Mouse (Mus musculus) lung, embryonic 14.5 days (tissue): ENCODE measurements at regions not wholly inside any gene's neighbourhood (a gene's known extent, or its start where the extent isn't known, plus 50 kb on each side); places are given as distances from the start of the nearest gene placed in this dataset.

Experiments
- ATAC-seq: fragments of 200-750 bp; cut with Nextera tagmentation; 2 replicates; pipeline ENCODE4 v1.8.0; 2017; ENCODE audit warnings: mild to moderate bottlenecking, moderate TSS enrichment, moderate library complexity; ENCODE audit not compliant: insufficient read depth
- DNase-seq: peaks from one replicate; pipeline ENCODE4 v3.0.0-alpha.2; 2015
- H3K27ac ChIP-seq: fragments of 300-500 bp; sonication (generic); 2 replicates; pipeline ENCODE4 v1.5.1; 2014; ENCODE audit warnings: low read depth, mild to moderate bottlenecking, moderate library complexity
- H3K27me3 ChIP-seq: fragments of 300-500 bp; sonication (generic); 2 replicates; pipeline ENCODE4 v1.6.1; 2014; ENCODE audit warnings: low read length, control low read depth; ENCODE audit not compliant: insufficient read depth
- H3K36me3 ChIP-seq: fragments of 300-500 bp; sonication (generic); 2 replicates; pipeline ENCODE4 v1.6.1; 2014; ENCODE audit warnings: control low read depth; ENCODE audit not compliant: insufficient read depth
- H3K4me1 ChIP-seq: fragments of 300-500 bp; sonication (generic); 2 replicates; pipeline ENCODE4 v1.6.1; 2014; ENCODE audit warnings: antibody characterized with exemption, control low read depth; ENCODE audit not compliant: insufficient read depth
- H3K4me2 ChIP-seq: fragments of 300-500 bp; sonication (generic); 2 replicates; pipeline ENCODE4 v1.6.1; 2014; ENCODE audit warnings: mild to moderate bottlenecking
- H3K4me3 ChIP-seq: fragments of 300-500 bp; sonication (generic); 2 replicates; pipeline ENCODE4 v1.5.1; 2014; ENCODE audit warnings: low read depth, low read length
- H3K9ac ChIP-seq: fragments of 300-500 bp; sonication (generic); 2 replicates; pipeline ENCODE4 v1.6.1; 2014
- H3K9me3 ChIP-seq: fragments of 300-500 bp; sonication (generic); 2 replicates; pipeline ENCODE4 v1.6.1; 2016; ENCODE audit warnings: low read depth, low read length, control low read depth
- CTCF ChIP-seq: IDR thresholded peaks from 2 replicates; pipeline ENCODE4 v1.5.1; 2016; ENCODE audit warnings: antibody characterized with exemption, low read depth
- WGBS: fragments of 180-500 bp; shearing (Covaris S2); extraction: QIAGEN DNeasy Blood & Tissue Kit; methylation state at CpG from one replicate; pipeline ENCODE4 v1.1.7; 2014; 5-methylcytosine and 5-hydroxymethylcytosine counted together

DNA sequence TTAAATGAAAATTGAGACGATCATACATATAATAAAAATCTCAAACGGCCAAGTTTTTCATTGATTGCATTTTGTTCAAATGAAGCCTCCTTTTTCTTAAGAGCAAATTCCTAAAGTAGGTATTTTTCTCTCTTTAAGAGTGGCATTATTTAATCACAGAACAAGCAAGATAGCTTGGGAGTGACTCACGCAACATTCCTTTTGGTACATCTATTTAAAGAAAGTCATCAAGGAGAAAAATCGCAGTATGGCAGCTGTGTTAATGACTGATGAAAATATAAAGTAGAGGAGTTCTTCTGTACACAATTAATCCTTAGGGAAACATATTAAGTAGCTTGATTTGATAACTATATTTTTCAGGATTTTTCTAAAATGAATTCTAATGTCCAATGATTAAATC is 448.0 kb upstream of the Ccnh start:
- ATAC-seq: no peak
- Histone ChIP-seq H3K4me3 (no peak overlapping the region), H3K27me3 (no peaks in the 10 kb centered on the region), H3K4me1 (no peaks in the 10 kb centered on the region), H3K9ac (no peak overlapping the region), H3K36me3 (no peaks in the 10 kb centered on the region), H3K27ac (no peak overlapping the region), H3K9me3 (no peaks in the 10 kb centered on the region), H3K4me2 (no peak overlapping the region)
- WGBS: 80% methylated on average over 4 of the region's 4 CpGs
- no peak for TF ChIP-seq CTCF
- no peak for DNase-seq

DNA sequence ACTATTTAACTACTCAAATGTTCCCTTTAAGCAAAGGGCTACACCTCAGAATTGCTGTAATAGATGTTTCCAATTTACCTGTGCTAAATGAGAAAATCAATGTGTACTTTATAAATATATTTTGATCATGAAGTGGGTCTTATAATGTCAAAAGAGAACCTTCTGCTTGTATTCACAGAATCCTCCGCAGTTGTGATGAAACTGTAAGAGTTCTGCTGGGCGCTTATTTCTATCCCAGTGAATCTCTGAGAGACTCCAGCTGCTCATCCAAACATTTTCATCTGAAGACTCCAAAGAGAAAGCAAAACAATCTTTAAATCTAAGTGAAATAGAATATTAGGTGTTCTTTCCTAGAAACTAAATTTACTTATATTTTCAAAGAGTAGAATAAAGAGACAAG is 440.9 kb upstream of the Ccnh start:
- WGBS: 78% methylated on average over 2 of the region's 2 CpGs
- no peak for TF ChIP-seq CTCF
- H3K9ac ChIP-seq: no peak overlapping the region

DNA sequence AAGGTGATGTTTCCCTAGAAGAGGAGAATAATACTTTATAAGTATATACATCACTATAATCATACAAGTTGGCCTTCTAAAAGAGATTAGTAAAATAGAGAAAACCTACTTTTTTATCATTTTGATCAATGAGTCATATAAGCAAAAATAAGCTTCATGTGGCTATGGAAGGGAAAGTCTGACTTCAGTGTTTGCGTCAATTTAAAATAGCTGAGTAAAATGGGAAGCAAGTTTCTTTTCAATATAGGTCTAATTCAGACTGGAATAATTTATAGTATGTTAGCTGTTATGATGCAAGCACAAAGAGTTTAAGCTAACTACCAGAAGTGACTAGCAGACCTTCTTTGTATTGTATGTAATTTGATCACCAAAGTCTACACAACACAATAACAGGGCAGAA is 440.0 kb upstream of the Ccnh start:
- Histone ChIP-seq H3K4me2 (no peak overlapping the region), H3K9ac (no peak overlapping the region), H3K4me1 (no peaks in the 10 kb centered on the region), H3K27me3 (no peaks in the 10 kb centered on the region), H3K4me3 (no peak overlapping the region), H3K36me3 (no peaks in the 10 kb centered on the region), H3K9me3 (no peaks in the 10 kb centered on the region), H3K27ac (no peak overlapping the region)
- no peak for DNase-seq
- no peak for ATAC-seq
- no peak for TF ChIP-seq CTCF
- 82% methylated on average over 1 of the region's 1 CpGs for WGBS

More for the DNA sequence above, 440.9 kb upstream of the Ccnh start:
- Histone ChIP-seq H3K27me3 (no peaks in the 10 kb centered on the region), H3K4me2 (no peak overlapping the region), H3K27ac (no peak overlapping the region), H3K4me1 (no peaks in the 10 kb centered on the region), H3K9me3 (no peaks in the 10 kb centered on the region), H3K4me3 (no peak overlapping the region), H3K36me3 (no peaks in the 10 kb centered on the region)
- DNase-seq (no peak), ATAC-seq (no peak)

DNA sequence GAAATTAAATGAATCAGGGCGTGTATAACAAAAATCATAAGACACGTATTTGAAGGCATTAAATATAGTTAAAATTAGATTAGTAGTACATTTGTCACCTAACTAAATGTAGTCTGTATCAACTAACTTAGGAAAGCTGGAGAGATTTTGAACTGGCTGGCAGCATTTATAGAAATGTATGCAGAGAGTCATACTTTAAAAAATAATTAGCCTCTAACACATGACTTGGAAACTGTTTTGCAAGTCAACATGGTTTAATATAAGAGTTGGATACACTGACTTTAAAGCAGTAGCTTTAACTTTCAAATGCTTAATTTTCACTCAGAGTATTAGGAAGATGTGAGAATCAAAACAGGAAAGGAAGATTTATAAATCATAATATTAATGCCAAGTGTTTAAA is 439.1 kb upstream of the Ccnh start:
- Histone ChIP-seq H3K9me3 (no peaks in the 10 kb centered on the region), H3K27me3 (no peaks in the 10 kb centered on the region), H3K27ac (no peak overlapping the region), H3K36me3 (no peaks in the 10 kb centered on the region), H3K4me3 (no peak overlapping the region), H3K9ac (no peak overlapping the region), H3K4me2 (no peak overlapping the region), H3K4me1 (no peaks in the 10 kb centered on the region)
- TF ChIP-seq CTCF: no peak
- ATAC-seq (no peak), DNase-seq (no peak)
- WGBS: 79% methylated on average over 2 of the region's 2 CpGs

DNA sequence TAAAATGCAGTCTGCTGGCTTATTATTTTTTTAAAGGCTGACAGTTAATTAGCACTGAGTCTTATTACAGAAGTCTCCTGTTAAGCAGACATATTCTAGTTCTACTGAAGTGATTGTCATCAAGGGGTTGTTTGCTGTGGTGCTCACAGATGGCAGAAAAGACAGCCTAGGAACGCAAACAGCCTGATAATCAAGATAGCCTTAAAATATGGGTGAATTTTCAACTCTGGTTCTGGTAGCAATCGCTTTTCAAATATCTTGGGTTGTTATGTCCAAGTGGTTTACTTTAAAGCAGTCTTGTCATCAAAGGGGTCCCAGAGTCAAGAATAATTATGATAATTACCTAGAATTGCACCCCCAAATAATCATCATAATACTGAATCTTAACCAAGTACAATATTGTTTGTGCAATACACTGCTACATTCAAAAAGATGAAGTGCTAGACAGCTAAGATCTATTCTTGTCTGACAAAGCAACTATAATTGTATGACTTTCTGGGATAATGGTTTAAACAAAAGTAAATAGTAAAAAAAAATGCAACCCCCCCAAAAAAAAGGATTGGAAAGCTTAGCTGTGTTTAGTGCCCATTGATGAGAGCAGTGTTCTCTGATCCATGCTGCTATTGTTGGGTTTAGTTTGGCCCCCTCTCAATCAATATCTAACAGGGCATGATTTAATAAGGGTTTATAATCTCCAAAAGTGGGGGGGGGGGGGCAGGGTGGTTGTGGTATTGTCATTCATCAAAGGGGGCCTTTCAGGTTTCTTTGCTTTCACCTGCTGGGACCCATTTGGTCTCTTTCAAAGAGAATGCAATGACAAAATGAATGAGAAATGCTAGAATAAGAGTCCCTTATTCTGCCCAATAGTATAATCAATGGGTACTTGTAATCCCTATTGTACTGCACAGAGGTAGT is 437.4 kb upstream of the Ccnh start:
- ATAC-seq: no peak
- H3K27ac ChIP-seq: no peak overlapping the region
- H3K4me3 ChIP-seq: no peak overlapping the region
- no peaks in the 10 kb centered on the region for H3K36me3 ChIP-seq
- no peaks in the 10 kb centered on the region for H3K4me1 ChIP-seq
- no peaks in the 10 kb centered on the region for H3K9me3 ChIP-seq
- no peak overlapping the region for H3K4me2 ChIP-seq
- WGBS: 58% methylated on average over 2 of the region's 2 CpGs
- H3K27me3 ChIP-seq: no peaks in the 10 kb centered on the region
- no peak for DNase-seq
- H3K9ac ChIP-seq: no peak overlapping the region
- no peak for TF ChIP-seq CTCF

DNA sequence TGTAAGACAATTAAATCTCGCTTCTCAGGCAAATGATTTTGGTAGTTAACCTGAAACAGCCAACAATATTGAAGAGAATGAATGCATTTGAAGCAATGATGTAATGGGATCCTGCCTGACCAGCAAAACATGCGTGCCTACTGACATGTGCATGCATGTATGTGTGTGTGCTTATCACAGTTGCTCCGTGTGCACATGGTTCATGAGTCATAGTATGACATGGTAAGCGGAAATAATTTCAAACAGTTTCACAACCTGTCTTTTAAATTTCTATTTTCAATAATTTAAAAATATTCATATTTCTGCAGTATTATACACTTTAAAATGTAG is 436.8 kb upstream of the Ccnh start:
- 80% methylated on average over 4 of the region's 4 CpGs for WGBS
- H3K9me3 ChIP-seq: no peaks in the 10 kb centered on the region
- no peak for DNase-seq
- no peak overlapping the region for H3K9ac ChIP-seq
- H3K4me3 ChIP-seq: no peak overlapping the region
- no peak for TF ChIP-seq CTCF
- H3K27me3 ChIP-seq: no peaks in the 10 kb centered on the region
- ATAC-seq: no peak
- no peak overlapping the region for H3K27ac ChIP-seq
- no peak overlapping the region for H3K4me2 ChIP-seq
- H3K4me1 ChIP-seq: no peaks in the 10 kb centered on the region
- H3K36me3 ChIP-seq: no peaks in the 10 kb centered on the region

DNA sequence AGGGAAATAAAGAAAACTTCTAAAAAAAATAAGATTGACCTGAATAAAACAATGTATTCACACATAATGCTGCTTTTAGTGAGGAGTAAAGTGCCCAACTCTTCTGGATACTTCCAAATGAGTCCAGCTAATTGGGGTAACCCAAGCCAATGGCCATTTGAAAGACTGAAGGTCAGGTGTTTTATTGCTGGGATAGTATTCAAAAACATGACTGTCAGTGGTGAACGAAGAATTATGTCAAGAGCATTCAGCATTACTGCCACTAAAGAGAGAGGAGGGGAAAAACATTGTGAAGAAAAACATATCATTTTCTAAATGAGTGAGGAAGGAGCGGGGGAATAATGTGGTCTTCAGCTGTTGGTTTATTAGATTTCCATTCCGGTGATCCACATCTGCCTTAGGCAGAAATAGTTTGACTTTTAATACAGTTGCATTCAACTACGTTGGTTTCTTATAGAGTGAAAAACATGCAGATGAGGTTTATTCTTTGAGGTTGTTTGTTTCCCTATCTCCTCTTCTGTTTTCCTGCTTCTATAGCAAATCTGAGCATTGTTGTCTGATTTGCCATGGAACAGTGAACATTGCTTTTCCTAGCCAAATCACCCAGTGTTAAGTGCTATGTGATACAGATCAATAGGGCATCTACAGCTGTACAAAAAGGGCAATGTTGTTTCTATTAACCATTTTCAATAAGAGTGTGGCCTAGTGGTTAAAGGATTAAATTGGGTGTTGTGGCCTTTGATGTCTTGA is 435.3 kb upstream of the Ccnh start:
- no peak for DNase-seq
- no peaks in the 10 kb centered on the region for H3K36me3 ChIP-seq
- no peaks in the 10 kb centered on the region for H3K4me1 ChIP-seq
- WGBS: 73% methylated on average over 4 of the region's 4 CpGs
- no peak overlapping the region for H3K9ac ChIP-seq
- H3K4me2 ChIP-seq: no peak overlapping the region
- no peak for ATAC-seq
- H3K27me3 ChIP-seq: no peaks in the 10 kb centered on the region
- no peaks in the 10 kb centered on the region for H3K9me3 ChIP-seq
- no peak overlapping the region for H3K4me3 ChIP-seq
- H3K27ac ChIP-seq: no peak overlapping the region
- TF ChIP-seq CTCF: no peak
